Mouse (Mus musculus) CD4-positive, CD25-positive, alpha-beta regulatory T cell, adult 4 months (primary cell): ENCODE measurements around the gene Gm21586. TPM values are rescaled to one million over a fixed set of nuclear protein-coding genes. Genes with fewer than 3 reads are reported as not detected.
"Not testable (repeated sequence)": the region's sequence is repeated elsewhere in the genome, so short reads cannot be mapped to it uniquely, and the experiment has no call there.

Experiments
- ATAC-seq: one replicate; pipeline ENCODE4 v1.8.0; 2017
- polyA plus RNA-seq, 2 experiments: library from polyadenylated mRNA; unstranded; fragments of 100-300 nt; shearing (Covaris generic); gene quantifications; one replicate each; pipeline ENCODE4 v1.2.1; 2017

The Gm21586 gene
- polyA plus RNA-seq: not detected

GRCm38 (mm10) chr4:42439078-42439477, at the start of gene Gm21586:
TSS of gene Gm21586 (plus strand) at chr4:42439378.
- ATAC-seq: not testable (repeated sequence)

GRCm38 (mm10) chr4:42466452-42466851, 27.3 kb downstream of the Gm21586 start, which contains the start of gene Gm2163:
TSS of gene Gm2163 (plus strand) at chr4:42466752.
- ATAC-seq: not testable (repeated sequence)

Other genes with a start within 250 kb of the Gm21586 start
- gene Gm10600, start 198.7 kb upstream of the Gm21586 start, polyA plus RNA-seq: not detected
- not detected for gene Ccl21b, start 183.6 kb upstream of the Gm21586 start, polyA plus RNA-seq
- gene Gm21953, start 145.1 kb upstream of the Gm21586 start, polyA plus RNA-seq: not detected
- not detected for gene Fam205a3, start 121.0 kb upstream of the Gm21586 start, polyA plus RNA-seq
- gene Gm2163, start 27.4 kb downstream of the Gm21586 start, polyA plus RNA-seq: not detected
- gene Fam205a2, start 88.8 kb downstream of the Gm21586 start, polyA plus RNA-seq: not detected
- gene Gm10591, start 172.8 kb downstream of the Gm21586 start, polyA plus RNA-seq: not detected
- gene Gm2564, start 190.3 kb downstream of the Gm21586 start, polyA plus RNA-seq: not detected
- not detected for gene Ccl27b, start 215.9 kb downstream of the Gm21586 start, polyA plus RNA-seq
- not detected for gene Il11ra2, start 222.5 kb downstream of the Gm21586 start, polyA plus RNA-seq